Comparison of ENCODE assay signal across 28 mouse cellular contexts in the genomic region with DNA sequence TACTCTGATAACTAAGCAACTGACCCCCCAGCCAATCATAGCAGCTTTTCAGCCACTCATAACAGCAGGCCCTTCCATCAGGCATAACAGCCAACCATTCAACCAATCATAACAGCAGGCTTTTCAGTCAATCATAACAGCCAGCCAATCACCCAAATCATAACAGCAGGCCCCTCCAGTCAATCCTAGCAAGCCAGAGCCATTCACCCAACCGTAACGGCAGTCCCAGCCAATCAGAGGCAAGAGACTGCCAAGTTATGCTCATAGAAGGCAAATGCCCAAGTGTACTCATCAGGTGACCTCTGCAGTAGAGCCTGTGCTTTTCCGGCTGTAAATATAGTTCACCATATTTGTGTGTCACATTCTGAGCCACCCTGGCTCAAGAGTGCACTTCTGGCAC.
"Had no signal": no experiment of that assay in that cellular context is flagged by ENCODE, and none has a peak within 500 bp of the region (broad histone marks: within the 10 kb centered on the region; RNA-seq: fewer than 3 reads in every experiment).

No protein-coding gene starts in this region.

- H3K4me2 ChIP-seq: heart, embryonic 11.5 days; heart, embryonic 13.5 days; heart, embryonic 15.5 days; hindbrain, embryonic 13.5 days; hindbrain, embryonic 15.5 days; kidney, embryonic 15.5 days; limb, embryonic 13.5 days; limb, embryonic 15.5 days; liver, embryonic 12.5 days had no signal

- H3K36me3 ChIP-seq: heart, embryonic 13.5 days; heart, embryonic 15.5 days; hindbrain, embryonic 15.5 days; kidney, embryonic 15.5 days; limb, embryonic 13.5 days; limb, embryonic 15.5 days; liver, embryonic 12.5 days had no signal

- H3K9ac ChIP-seq: heart, embryonic 13.5 days; heart, embryonic 15.5 days; hindbrain, embryonic 13.5 days; hindbrain, embryonic 15.5 days; kidney, embryonic 15.5 days; limb, embryonic 13.5 days; limb, embryonic 15.5 days; liver, embryonic 12.5 days; liver, embryonic 14.5 days had no signal

- H3K27me3 ChIP-seq: heart, embryonic 13.5 days; heart, embryonic 15.5 days; hindbrain, embryonic 13.5 days; hindbrain, embryonic 15.5 days; kidney, embryonic 15.5 days; limb, embryonic 13.5 days; limb, embryonic 15.5 days; liver, embryonic 12.5 days had no signal

- H3K4me1 ChIP-seq: heart, embryonic 13.5 days; heart, embryonic 15.5 days; kidney, embryonic 15.5 days; limb, embryonic 13.5 days; limb, embryonic 15.5 days; liver, embryonic 12.5 days had no signal

- ATAC-seq: hindbrain, postnatal 0 days; intestine, embryonic 16.5 days; liver, embryonic 12.5 days had no signal

- DNase-seq: gastrocnemius, adult 2 months; gastrocnemius, postnatal 10 days; gastrocnemius, postnatal 25 days; heart, adult 2 months; heart, postnatal 14 days; heart, postnatal 36 days; kidney, adult 11 months; kidney, adult 2 months; kidney, adult 9 months; kidney, postnatal 14 days; kidney, postnatal 36 days; layer of hippocampus, adult 9-11 months; layer of hippocampus, postnatal 36 days; left cerebral cortex, postnatal 4 days; lung, adult 18-20 months had no signal

- H3K9me3 ChIP-seq: heart, embryonic 15.5 days; hindbrain, embryonic 15.5 days; kidney, embryonic 15.5 days; limb, embryonic 13.5 days; limb, embryonic 15.5 days had no signal

- H3K27ac ChIP-seq: gastrocnemius, adult 2 months; heart, adult 2 months; heart, embryonic 13.5 days; heart, embryonic 15.5 days; hindbrain, embryonic 13.5 days; hindbrain, embryonic 15.5 days; hindbrain, postnatal 0 days; kidney, embryonic 15.5 days; kidney, postnatal 0 days; limb, embryonic 13.5 days; limb, embryonic 15.5 days; liver, embryonic 12.5 days; liver, embryonic 14.5 days had no signal

- H3K4me3 ChIP-seq: gastrocnemius, adult 2 months; heart, adult 2 months; heart, embryonic 13.5 days; heart, embryonic 15.5 days; hindbrain, embryonic 13.5 days; hindbrain, embryonic 15.5 days; kidney, embryonic 15.5 days; limb, embryonic 13.5 days; limb, embryonic 15.5 days; liver, embryonic 12.5 days had no signal
